Mouse (Mus musculus) heart, postnatal 0 days (tissue): ENCODE results near the gene Keg1. TPM values are rescaled to one million over a fixed set of nuclear protein-coding genes. Genes with fewer than 3 reads are reported as not detected.
"Not testable (repeated sequence)": the region's sequence is repeated elsewhere in the genome, so short reads cannot be mapped to it uniquely, and the experiment has no call there.

Experiments
- ATAC-seq: fragments of 200-750 bp; cut with Nextera tagmentation; 2 replicates; pipeline ENCODE4 v1.8.0; 2017; ENCODE audit warnings: low read depth, moderate number of reproducible peaks, moderate library complexity; ENCODE audit not compliant: insufficient read depth
- DNase-seq: peaks from one replicate; pipeline ENCODE4 v3.0.0-alpha.2; 2016; ENCODE audit warnings: low spot score
- H3K27ac ChIP-seq: fragments of 300-500 bp; sonication (generic); 2 replicates; pipeline ENCODE4 v1.5.1; 2014; ENCODE audit warnings: low read depth, mild to moderate bottlenecking
- H3K27me3 ChIP-seq: fragments of 300-500 bp; sonication (generic); 2 replicates; pipeline ENCODE4 v1.6.1; 2014; ENCODE audit warnings: low read length, mixed read lengths; ENCODE audit not compliant: control insufficient read depth, insufficient read depth
- H3K36me3 ChIP-seq: fragments of 300-500 bp; sonication (generic); replicated peaks from 2 replicates; pipeline ENCODE4 v1.6.1; 2014; ENCODE audit warnings: low read length, mixed read lengths; ENCODE audit not compliant: control insufficient read depth, insufficient read depth
- H3K4me1 ChIP-seq: fragments of 300-500 bp; sonication (generic); 2 replicates; pipeline ENCODE4 v1.6.1; 2014; ENCODE audit warnings: antibody characterized with exemption; ENCODE audit not compliant: control insufficient read depth, insufficient read depth
- H3K4me2 ChIP-seq: fragments of 300-500 bp; sonication (generic); 2 replicates; pipeline ENCODE4 v1.6.1; 2014; ENCODE audit warnings: low read depth, mild to moderate bottlenecking, low read length, moderate library complexity
- H3K4me3 ChIP-seq: fragments of 300-500 bp; sonication (generic); 2 replicates; pipeline ENCODE4 v1.5.1; 2014; ENCODE audit warnings: low read depth, low read length
- H3K9ac ChIP-seq: fragments of 300-500 bp; sonication (generic); replicated peaks from 2 replicates; pipeline ENCODE4 v1.6.1; 2014; ENCODE audit warnings: low read depth, low read length, mixed read lengths
- H3K9me3 ChIP-seq: fragments of 300-500 bp; sonication (generic); replicated peaks from 2 replicates; pipeline ENCODE4 v1.6.1; 2016; ENCODE audit warnings: low read length; ENCODE audit not compliant: control insufficient read depth
- CTCF ChIP-seq: IDR thresholded peaks from 2 replicates; pipeline ENCODE4 v1.5.1; 2016; ENCODE audit warnings: antibody characterized with exemption, control low read depth, low read depth
- EP300 ChIP-seq: IDR thresholded peaks from 2 replicates; pipeline ENCODE4 v1.6.1; 2016; ENCODE audit warnings: antibody characterized with exemption, low read depth
- WGBS: fragments of 180-500 bp; shearing (Covaris S2); extraction: QIAGEN DNeasy Blood & Tissue Kit; methylation state at CpG from one replicate; pipeline ENCODE4 v1.1.7; 2014; 5-methylcytosine and 5-hydroxymethylcytosine counted together
- polyA plus RNA-seq: library from polyadenylated mRNA; unstranded; fragments of >200 nt; fragmentation: Nextera tagmentation; extraction: Ambion mirVana; gene quantifications from 2 replicates; pipeline ENCODE4 v1.2.1, GENCODE M21; 2015
- total RNA-seq: library from RNA; depleted of rRNA; stranded (reverse); fragments of >200 nt; gene quantifications from 2 replicates; pipeline ENCODE4 v1.2.3, GENCODE M21; 2014; ENCODE audit warnings: low replicate concordance

Keg1 gene
- total and polyA plus RNA-seq, 2 experiments from 2014 or later: not detected

DNA sequence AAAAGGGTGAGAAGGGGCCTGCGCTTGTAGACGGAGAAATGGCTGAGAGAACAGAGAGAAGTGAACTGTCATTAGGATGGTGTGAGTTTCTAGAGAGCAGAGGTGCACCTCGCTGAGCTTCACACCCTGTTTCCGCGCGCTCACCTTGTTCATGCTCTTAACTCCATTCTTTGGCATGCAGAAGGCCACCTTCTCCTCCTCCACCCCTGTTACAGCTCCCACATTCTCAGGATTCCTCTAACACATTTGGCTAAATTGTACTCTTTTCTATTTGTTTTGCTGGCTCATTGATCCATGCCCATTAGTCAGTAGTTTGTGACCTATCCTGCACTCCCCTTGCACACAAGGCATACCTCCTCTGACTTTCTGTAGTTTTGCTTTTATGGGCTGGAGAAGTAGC, 23.6 kb downstream of the Keg1 start:
- Histone ChIP-seq H3K27me3 (no peaks in the 10 kb centered on the region), H3K4me1 (no peaks in the 10 kb centered on the region), H3K4me2 (no peak overlapping the region), H3K9ac (no peak overlapping the region), H3K9me3 (no peaks in the 10 kb centered on the region), H3K36me3 (no peaks in the 10 kb centered on the region), H3K27ac (no peak overlapping the region), H3K4me3 (no peak overlapping the region)
- DNase-seq (no peak), ATAC-seq (no peak)
- TF ChIP-seq CTCF (no peak), EP300 (no peak)
- 70% methylated on average over 6 of the region's 6 CpGs for WGBS

DNA sequence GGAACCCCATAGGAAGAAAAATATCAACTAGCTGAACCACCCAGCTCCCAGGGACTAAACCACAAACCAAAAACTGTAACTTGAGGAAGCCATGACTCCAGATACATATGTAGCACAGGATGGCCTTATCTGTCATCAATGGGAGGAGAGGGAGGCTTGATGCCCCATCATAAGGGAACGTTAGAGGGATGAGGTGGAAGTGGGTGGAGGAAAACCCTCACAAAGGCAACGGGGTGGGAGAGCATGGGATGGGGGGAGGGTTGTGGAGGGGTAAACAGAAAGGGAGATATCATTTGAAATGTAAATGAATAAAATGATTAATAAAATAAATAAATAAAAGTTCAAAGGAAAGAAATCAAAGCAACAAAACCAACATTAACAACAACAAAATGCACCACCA, 24.9 kb downstream of the Keg1 start:
- TF ChIP-seq EP300 (no peak), CTCF (no peak)
- H3K4me2 ChIP-seq: no peak overlapping the region
- H3K9me3 ChIP-seq: no peaks in the 10 kb centered on the region
- H3K27me3 ChIP-seq: no peaks in the 10 kb centered on the region
- no peak overlapping the region for H3K9ac ChIP-seq
- DNase-seq: no peak
- 34% methylated on average over 2 of the region's 2 CpGs for WGBS
- H3K4me1 ChIP-seq: no peaks in the 10 kb centered on the region
- no peak overlapping the region for H3K27ac ChIP-seq
- H3K36me3 ChIP-seq: no peaks in the 10 kb centered on the region
- ATAC-seq: no peak
- H3K4me3 ChIP-seq: no peak overlapping the region

DNA sequence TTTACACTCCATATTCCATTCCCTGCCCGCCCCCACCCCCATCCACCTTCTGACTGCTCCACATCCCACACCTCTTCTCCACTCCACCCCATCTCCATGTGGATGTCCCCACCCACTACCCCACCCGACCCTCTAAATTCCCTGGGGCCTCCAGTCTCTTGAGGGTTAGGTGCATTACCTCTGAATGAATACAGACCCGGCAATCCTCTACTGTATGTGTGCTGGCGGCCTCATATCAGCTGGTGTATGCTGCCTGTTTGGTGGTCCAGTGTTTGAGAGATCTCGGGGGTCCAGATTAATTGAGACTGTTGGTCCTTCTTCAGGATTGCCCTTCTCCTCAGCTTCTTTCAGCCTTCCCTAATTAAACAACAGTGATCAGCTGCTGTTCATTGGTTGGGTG, 25.3 kb downstream of the Keg1 start:
- H3K27ac ChIP-seq, H3K27me3 ChIP-seq, H3K9ac ChIP-seq, H3K36me3 ChIP-seq, H3K4me3 ChIP-seq, ATAC-seq, H3K4me2 ChIP-seq, DNase-seq, H3K4me1 ChIP-seq, H3K9me3 ChIP-seq: not testable (repeated sequence)
- WGBS: 77% methylated on average over 5 of the region's 5 CpGs

DNA sequence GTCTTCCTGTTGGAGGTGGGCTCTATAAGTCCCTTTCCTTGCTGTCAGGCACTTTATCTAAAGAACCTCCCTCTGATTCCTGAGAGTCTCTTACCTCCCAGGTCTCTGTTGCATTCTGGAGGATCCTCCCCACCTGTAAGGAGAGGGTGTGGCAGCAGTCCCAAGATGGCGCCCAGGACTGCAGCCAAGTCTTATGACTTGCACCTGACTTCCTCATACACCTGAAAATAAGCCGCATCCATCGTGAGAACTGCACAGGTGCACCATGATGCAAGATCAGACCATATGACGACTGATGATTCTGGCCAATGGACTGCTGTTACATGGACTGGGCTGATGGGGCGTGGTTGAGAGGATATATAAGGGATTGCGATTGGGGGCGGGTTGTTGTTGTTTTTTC, 26.0 kb downstream of the Keg1 start:
- H3K27me3 ChIP-seq, ATAC-seq, H3K27ac ChIP-seq, H3K36me3 ChIP-seq, DNase-seq, H3K4me1 ChIP-seq, H3K9me3 ChIP-seq, H3K4me3 ChIP-seq, H3K9ac ChIP-seq, H3K4me2 ChIP-seq: not testable (repeated sequence)
- WGBS: 83% methylated on average over 7 of the region's 7 CpGs

DNA sequence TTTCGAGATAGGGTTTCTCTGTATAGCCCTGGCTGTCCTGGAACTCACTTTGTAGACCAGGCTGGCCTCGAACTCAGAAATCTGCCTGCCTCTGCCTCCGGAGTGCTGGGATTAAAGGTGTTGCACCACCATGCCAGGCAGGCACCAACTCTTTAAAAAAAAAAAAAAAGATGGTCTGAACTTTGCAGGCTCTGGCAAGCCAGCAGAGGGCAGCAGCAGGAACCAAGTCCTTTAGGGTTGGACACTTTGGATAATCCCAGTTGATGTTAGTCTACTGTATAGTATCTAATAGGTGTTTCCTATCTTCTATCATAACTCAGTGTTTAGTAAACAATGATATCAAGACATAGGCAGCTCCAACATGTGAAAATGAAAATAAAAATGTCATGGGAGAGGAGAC, 26.7 kb downstream of the Keg1 start:
- H3K27ac ChIP-seq: no peak overlapping the region
- H3K9ac ChIP-seq: no peak overlapping the region
- no peak overlapping the region for H3K4me2 ChIP-seq
- 57% methylated on average over 2 of the region's 3 CpGs for WGBS
- no peak for TF ChIP-seq EP300
- peak; percentile 30 for TF ChIP-seq CTCF
- ATAC-seq: no peak
- H3K36me3 ChIP-seq: no peaks in the 10 kb centered on the region
- no peak overlapping the region for H3K4me3 ChIP-seq
- H3K27me3 ChIP-seq: no peaks in the 10 kb centered on the region
- H3K4me1 ChIP-seq: no peaks in the 10 kb centered on the region
- DNase-seq: no peak
- H3K9me3 ChIP-seq: no peaks in the 10 kb centered on the region

DNA sequence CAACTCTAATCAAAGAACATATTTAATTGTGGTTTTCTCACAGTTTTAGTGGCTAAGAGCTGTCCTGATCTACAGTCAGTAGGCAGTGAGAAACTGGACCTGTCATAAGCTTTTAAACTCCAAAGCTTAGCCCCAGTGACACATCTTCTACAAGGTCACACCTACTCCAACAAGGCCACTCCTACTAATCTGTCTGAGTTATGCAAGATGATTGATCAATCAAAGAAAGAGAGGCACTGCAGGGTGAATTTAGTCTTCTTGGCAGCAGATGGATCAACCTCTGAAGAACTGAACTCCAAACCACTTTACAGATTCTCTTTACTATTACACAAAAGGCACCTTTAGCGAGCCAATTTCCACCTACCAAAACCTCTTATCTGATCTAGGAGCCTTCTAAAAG, 30.3 kb downstream of the Keg1 start:
- no peak for TF ChIP-seq EP300
- no peak for TF ChIP-seq CTCF
- no peak overlapping the region for H3K4me2 ChIP-seq
- H3K36me3 ChIP-seq: no peaks in the 10 kb centered on the region
- no peaks in the 10 kb centered on the region for H3K4me1 ChIP-seq
- ATAC-seq: no peak
- no peaks in the 10 kb centered on the region for H3K9me3 ChIP-seq
- no peaks in the 10 kb centered on the region for H3K27me3 ChIP-seq
- WGBS: 66% methylated on average over 1 of the region's 1 CpGs
- H3K27ac ChIP-seq: no peak overlapping the region
- no peak for DNase-seq
- H3K9ac ChIP-seq: no peak overlapping the region
- H3K4me3 ChIP-seq: no peak overlapping the region
